Mouse (Mus musculus) Muller cell, postnatal 12 days (primary cell): ENCODE data around the gene Marveld1.

Experiments
- DNase-seq: peaks from one replicate; pipeline ENCODE4 v3.0.0-alpha.2; 2015; ENCODE audit errors: inconsistent ontology term

Gene Marveld1

DNA sequence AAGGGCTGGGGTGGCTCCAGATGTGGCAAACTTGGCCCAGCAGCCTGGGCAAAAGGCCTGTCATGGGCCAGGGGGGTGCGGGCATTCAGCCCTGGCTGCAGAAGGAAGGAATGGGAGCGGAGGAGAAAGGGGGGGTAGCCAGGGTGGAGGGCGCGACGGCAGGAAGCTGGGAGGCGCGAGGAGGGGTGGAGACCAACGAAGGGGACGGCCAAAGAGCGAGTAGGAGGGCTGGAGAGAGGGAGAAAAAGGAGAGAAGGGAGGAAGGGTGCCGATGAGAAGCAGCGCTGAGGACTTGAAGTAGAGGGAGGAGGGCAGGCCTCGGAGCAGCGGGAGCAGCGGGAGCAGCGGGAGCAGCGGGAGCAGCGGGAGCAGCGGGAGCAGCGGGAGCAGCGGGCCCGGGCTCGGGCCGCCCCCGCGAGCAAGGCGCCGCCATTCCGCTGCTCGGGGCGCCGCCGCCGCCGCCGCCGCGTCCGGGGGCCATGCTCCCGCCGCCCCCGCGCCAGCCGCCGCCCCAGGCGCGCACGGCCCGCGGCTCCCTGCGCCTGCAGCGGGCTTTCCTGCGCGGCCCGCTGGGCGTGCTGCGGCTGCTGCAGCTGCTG lies at the start of gene Marveld1:
Marveld1 (plus strand) TSS at position 231 of the 599 bp plus-strand sequence.
- DNase-seq, result peak; percentile 69

DNA sequence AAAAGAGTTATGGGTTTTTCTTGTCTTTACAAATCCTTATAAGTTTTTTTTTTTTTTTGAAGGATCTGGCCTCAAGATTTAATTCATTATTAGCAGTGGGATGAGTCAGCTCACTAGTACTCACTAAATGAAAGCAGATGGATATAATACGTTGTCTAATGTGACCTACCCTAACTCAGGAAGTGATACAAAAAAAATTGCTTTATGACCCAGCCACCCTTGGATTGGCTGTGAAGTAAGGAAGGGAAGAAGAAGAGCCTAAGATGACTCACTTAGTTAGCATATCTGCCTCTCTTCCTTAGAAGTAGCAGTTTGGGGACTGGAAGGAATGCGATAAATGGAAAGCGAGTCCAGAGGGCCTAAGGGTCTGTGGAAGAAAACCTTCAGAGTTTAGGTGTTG lies 47.8 kb upstream of the Marveld1 start:
- DNase-seq, result peak; percentile 6

DNA sequence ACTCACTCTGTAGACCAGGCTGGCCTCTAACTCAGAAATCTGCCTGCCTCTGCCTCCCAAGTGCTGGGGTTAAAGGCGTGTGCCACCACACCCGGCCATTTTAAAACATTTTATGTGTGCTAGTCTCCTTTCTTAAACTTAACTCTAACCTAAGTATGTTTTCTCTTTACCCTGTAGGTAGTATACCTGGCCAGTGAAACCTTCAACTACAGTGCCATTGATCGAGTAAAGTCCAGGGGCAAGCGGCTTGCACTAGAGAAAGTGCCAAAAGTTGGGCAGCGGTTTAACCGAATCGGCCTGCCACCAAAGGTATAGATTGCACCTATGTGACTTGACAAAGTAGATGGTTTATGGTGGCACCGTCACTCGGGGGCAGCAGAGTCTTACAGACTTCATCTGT lies 42.5 kb upstream of the Marveld1 start:
- DNase-seq, result no peak

DNA sequence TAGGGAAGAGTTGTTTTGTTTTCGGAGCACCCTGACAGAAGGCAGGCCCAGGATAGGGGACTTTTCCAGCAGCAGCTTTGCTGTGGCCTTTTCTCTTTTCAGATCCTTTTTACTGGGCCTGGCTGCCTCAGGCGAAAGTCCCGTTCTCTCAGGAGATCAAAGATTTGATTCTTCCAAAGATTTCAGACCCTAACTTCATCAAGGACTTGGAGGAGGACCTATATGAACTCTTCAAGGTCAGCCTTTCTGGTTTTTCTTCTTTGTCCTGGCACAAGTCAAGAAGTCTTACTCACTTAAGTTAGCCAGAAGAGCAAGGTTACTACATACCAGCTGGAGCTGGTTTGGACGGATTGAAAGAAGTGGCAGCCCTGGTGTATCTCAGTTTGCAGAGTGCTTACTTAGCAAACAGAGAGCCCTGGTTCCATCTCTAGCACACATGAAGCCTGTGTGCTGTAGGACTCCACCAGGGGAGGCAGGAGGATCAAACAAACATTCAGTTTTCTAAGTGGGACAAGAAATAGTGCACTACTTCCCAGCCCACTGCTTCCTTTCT lies 31.3 kb upstream of the Marveld1 start:
- DNase-seq, result no peak

DNA sequence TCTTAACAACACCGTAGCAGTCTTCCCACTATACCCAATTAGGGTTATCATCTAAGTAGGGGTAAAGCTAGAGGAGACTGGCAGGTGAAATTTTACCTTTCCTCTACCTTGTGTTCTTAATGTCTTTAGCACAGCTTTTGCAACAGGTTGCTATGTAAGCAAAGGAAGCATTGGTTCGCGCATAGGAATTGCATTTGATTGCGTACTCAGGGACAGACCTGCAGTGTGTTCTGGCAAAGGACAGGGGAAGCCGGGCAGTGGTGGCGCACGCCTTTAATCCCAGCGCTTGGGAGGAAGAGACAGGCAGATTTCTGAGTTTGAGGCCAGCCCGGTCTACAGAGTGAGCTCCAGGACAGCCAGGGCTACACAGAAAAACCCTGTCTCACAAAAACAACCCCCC lies 29.1 kb upstream of the Marveld1 start:
- DNase-seq, result no peak

DNA sequence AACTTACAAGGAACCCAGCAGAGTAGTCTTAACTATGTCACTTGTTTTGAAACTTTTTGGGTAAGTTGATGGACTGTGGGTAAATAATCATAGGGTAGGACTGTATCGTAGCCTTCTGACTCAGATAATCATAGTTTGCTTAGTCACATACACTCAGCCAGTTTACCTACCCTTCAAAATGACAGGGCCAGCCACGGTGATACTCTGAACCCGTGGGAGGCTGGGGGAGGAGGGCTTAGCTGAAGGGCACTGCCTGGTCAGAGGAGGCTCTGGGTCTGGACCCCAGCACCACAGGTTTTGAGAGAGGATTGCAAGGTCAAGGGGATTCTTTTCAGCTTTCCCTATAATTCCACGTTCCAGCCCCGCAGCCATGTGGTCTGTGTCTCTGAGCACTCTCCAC lies 28.6 kb upstream of the Marveld1 start:
- DNase-seq, result no peak

DNA sequence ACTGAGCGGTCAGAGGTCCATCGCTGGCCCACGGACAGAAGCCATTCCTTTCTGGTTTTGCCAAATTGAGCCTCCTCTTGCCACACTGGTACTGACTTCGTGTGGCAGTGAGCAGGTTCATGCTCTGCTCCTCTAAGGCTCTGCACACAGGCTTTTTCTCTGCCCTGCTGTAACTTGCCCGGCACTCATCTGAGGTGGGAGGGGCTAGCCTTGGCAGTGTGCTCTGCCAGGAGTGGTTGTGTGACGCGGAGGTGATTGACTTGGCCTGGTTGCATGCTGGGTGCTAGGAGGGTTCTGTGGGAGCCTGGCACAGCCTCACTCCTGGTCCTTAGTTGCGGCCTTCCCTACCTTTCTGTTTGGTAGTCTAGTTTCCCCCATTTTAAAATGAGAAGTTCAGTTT lies 26.7 kb upstream of the Marveld1 start:
- DNase-seq, result no peak

DNA sequence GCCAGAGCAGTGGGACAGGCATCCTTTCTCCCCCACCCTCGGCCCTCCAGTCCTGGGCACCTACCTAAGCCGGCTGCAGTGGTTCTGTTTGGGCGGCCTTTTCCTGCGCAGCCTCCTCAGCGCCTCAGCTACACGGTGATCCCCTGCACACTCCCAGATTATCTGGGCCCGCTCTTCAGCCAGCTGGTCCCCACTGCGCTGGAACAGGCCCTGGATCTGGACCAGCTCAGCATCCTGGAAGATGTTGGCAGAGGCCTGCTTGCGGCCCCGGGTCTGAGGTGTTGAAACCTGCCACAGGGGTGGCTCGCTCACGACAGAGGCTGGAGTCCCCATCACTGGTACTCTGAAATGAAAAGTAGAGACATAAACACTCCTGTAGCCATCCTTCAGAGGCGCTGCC lies 22.5 kb upstream of the Marveld1 start:
- no peak for DNase-seq

DNA sequence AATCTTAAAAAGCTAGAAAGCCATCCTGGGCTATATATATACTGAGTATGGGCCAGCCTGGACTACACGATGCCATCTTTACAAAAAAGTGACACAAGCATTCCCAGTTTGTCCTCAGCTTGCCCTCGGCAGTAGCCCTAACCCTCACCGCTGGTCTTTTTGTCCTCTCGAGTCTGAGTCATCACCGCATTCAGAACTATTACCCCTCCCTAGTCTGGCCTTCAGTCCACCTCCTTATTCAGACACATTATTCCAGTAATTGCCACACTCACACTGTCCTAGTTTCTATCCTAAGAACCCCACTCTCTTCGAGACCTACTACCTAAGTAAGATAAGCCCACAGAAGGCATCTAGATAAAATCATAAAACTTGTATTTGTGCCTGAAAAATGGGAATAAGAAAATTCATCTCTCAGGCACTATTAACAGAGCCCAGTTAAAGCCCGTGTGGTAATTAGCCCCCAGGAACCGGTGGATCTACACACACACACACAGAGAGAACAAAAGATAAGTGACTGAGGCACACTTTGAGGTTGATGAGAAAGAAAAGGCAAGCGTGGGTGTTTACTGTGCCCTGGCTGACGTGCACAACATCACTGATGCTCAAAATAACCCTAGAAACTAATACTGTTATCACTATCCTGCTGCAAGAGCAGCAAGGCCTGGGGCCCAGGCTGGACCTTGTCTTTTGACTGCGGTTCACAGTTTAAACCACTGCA lies 21.5 kb upstream of the Marveld1 start:
- DNase-seq, result peak; percentile 75

DNA sequence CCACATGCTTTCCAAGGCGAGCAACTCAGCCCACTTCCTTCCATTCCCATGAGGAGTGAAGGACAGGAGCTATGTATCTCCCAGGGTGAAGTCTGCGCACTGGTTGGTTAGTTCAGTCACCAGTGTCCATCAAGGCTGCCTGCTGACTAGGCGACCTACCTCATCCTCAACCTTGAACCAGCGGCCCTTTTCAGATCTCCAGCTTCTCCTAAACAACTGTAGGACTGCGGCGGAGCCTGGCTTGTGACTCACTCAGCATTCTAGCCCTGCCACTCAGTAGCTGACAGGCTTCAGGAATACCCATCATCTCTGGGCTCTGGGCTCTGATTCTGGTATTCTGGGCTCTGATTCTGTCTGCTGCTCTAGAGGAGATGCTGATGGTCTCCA lies 21.0 kb upstream of the Marveld1 start:
- no peak for DNase-seq

DNA sequence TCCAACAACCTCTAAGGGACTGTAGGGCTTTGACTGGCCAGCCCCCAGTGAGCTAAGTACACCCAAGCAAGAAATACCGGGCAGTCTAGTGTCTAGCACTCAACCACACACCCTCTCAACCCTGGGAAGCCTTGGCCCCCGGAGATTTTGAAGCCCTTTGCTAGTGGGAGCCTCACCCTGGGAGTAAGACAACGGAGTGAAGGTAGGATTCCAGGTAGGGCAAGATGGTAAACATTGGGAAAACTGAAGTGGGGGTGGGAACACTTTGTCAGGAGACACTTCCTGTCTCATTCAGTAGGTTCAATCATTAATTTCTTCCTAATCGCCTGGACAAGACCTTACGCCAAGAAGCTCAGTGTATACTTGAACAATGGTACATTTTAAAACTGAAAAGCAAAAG lies 20.2 kb upstream of the Marveld1 start:
- DNase-seq, result no peak

DNA sequence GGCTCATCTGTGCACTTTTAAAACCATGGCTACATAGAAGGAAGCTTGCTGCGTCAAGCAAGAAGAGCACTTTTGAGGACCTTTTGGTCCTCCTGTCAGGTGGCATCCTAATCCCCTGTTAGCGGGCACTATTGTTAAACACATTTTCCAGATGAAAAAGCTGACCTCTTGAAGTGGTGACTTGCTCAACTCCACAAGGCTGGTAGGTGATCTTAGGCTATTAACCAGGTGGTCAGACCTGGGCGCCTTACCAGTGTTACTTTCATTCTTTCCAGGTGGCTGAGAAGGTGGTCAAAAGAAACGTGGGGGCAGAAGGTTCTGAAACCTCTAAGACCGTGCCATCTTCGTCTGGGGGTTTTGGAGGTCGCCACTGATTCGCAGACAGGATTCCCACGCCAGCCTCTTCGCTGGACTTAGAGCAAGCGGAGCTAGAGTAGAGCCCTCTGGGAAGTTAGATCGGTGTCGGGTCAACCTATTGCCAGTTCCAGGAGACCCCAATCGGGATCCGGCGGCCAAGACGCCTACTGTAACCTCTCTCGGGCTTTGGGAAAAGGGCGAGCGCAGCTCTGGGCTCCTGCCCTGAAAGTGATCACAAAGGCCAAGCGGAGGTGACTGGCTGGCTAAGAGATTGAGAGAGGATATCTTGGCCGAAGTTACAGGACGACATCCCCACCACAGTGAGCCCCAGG lies 19.0 kb upstream of the Marveld1 start:
- DNase-seq, result no peak

DNA sequence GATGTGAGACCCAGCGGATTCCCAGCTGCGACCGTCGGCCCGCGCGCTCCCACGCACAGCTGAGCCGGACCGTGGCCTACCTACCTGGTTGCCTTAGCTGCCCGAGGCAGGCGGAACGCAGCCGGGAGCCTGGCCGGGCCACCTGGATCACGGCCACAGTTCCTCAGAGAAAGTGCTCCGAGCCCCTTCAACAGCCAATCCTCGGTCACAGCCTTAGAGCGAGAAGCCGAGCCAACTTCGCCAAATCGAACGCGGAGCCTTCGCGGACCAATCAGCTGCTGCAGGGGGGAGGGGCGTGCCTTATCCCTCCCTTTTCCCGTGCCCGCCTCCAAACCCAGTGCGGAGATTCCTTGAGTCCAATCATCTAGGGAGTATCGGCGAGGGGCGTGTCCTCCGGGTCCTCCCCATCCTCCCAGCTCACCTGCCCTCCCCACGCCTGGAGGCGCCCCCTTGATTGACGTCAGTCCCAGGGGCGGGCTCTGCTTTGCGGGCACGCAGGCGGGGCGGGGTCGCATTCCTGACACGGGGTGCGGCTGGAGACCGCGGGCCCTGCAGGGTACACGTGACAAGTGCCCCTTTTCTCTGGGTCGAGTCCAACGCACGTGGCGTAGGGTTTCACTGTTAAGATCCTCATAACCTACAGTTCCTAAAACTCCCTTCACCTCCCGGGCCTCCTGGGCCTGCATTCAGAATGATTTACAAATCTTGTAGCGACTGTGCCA lies 18.3 kb upstream of the Marveld1 start, which contains the start of gene Avpi1:
Avpi1 (minus strand) TSS at position 273 of the 722 bp plus-strand sequence.
- DNase-seq, result peak; percentile 100

DNA sequence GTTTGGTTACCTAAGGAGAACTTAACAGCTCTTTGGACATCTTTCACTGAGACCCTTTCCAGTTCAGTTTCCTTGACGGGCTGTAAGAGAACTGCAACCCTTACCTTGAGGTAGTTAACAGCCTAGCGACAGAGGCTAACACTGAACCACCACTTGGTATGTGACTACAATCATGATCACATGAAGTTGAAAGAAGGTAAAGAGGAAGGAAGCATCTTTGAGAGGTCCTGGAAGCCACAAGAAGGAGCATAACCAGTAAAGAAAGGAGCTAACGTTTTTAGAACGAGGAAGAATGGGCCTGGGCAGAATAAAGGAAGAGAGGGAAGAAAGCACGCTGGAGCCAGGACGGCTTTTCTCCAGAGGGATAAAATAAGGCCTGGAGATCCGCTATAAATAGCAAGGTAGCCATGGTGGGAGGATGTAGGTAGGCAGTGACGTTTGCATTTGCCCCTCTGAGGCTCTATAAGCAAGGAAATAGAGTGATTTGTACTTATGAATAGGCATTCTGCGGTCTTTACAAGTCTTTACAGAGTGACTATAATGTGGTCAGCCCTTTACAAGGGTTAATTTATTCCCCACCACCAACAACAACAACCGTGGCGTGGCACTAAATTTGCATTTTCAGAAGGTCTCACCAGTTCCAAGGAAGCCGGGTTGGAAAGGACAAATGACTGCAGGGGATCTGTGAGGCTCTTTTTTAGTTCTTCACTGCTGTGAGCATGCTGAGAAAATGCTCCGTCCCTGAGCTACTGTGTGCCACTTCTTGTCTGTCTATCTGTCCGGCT lies 17.5 kb upstream of the Marveld1 start:
- DNase-seq, result no peak

DNA sequence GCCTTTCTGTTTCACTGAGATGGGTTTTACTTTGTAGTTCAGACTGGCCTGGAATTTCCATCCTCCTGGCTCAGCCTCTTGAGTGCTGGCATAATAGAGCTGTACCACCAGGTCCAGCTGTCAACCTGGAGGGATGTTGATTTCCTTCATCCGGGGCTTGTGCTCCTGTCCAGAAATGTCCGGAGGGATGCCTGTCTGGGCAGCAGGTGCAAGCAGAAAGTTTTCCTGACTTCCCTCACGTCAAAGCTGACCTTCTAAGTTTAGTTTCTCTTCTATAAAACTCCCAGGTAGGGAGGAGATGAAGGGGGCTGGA lies 16.9 kb upstream of the Marveld1 start:
- no peak for DNase-seq

DNA sequence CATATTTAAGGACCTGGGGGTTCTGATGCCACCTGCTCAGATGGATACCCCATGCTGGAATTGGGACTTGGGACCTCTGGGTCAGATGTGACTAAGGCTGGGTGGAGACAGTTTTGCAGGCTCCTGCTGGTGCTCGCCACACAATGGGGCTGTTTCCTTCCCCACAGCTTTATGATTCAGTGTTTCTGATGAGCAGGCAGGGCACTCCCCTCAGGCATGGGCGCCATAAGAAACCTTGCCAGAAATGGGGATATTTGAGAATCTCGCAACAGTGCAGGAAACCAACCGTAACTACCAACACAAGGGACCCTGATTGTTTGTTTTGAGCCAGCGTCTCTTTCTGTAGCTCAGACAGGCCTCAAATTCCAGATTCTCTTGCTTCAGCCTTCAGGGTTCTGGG lies 16.1 kb upstream of the Marveld1 start:
- DNase-seq, result peak; percentile 89

DNA sequence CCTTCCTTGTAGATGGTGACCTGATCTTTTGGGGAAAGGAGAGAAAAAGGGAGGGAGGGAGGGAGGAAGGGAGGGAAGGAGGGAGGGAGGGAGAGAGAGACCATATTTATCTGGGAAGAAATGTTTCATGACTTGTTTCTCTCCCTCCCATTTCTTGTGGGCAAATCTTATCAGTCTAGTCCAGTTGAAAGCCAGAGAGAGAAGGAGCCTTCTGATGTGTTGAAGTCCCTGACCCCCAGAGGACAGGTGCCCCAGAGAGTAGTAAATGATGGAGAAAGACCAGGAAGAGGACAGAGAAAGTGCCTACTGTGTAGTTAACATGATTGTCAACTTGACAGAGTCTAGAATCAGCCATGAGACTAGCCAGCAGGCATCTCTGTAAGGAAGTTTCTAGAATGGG lies 12.1 kb upstream of the Marveld1 start:
- DNase-seq, result no peak

DNA sequence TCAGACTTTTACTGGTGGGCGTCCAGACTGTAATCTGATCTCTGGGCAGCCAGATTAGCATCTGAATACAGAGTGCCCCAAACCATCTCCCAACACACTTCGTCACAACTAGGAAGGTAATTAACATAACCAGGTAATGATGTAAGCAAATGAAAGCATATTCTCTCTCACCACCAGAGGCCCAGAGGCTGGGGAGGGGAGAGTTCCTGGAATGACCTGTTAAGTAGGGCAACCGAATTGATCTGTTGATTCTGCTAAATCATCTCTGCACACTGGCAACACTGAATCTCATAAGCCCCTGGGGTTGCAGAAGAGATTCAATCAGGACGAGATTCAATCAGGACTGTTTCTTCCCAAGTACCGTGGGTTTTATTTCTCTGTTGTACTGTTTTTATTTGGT lies 11.1 kb upstream of the Marveld1 start:
- peak; percentile 57 for DNase-seq

DNA sequence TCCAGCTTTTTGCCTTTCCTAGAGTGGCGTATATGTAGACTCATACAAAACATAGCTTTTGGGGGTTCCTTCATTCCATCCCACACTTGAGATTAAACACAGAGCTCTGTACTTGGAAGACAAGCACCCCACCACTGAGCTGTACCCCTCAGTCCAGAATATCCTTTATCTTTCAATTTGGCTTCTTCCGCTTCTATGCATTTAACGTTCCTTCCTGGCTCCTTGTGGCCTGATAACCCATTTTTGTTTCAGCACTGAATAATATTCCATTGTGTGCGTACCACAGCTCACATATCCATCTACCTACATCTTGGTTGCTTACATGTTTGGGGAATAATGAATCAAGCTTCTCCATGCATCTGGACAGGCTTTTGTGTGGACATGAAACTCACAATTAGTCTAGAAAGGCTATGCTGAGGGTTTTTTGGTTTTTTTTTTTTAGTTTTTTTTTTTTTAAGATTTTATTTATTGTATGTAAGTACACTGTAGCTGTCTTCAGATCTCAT lies 10.0 kb upstream of the Marveld1 start:
- DNase-seq, result no peak

DNA sequence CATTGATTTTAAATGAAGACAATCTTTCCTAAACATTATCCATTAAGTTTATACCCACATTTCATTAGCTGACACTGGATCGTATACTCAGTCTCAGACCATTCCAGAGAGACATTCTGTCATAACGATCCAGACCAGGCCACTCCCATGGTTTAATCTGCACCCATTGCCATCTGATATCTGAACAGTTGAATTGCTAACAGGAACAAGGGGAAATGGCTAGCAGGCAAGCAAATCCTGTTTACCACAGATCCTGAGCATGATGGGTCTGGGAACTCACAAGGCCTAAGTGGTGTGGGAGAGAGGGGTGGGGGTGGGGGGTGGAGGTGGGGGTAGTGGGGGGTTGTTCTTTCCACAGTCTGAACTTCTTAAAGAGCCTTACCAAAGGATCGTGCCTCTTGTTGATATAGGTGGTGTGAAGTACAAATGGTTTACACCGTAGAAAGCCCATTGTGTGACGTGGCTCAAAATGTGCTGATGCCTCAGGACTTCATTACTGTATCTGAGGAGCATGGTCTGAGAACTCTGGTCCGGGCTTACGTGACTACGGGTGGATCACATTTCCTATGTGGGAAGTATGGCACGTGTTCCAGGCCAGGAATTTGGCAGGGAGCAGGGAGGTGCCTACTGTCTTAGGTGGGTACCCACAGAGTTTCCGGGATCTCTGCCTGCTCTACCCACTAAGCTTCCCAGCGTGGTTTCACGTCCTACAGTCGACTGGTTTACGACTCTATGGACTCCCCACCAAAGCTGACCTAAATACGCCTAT lies 8.5 kb upstream of the Marveld1 start:
- DNase-seq, result no peak
